Mouse (Mus musculus): Measurements from ENCODE around the gene Ppm1n. TPM values are rescaled to one million over a fixed set of nuclear protein-coding genes. Genes with fewer than 3 reads are reported as not detected.
A peak's percentile ranks its signal among the peaks of the same experiment; 100 is the strongest.

The Ppm1n gene
- polyA plus RNA-seq, 1 experiment from 2014 or later, result 0.14 TPM

GRCm38 (mm10) chr7:19302264-19303045, 22.6 kb upstream of the Ppm1n start:
- ChIA-PET CTCF (interaction anchor here (1.8 to 4.0 kb wide), 3 partner anchors 14 to 60 kb away, joined by 11 to 26 read pairs (median 24); no protein-coding TSS in a partner anchor), POLR2A (no interaction called here)
- no peaks in the 10 kb centered on the region for H3K27me3 ChIP-seq
- no peak for DNase-seq (ENCODE audit: low read depth, low spot score)
- in situ Hi-C loops (cut with MboI; ENCODE audit: low pct_unique_long_range_greater_than_20kb), result loop anchor here (5.0 kb wide), 1 partner anchor 40 kb away; the partner anchor contains the start of gene Ercc1
- no peak for ATAC-seq
- no peak for TF ChIP-seq CTCF (IDR thresholded peaks at IDR 0.05)

- no peaks in the 10 kb centered on the region for H3K27me3 ChIP-seq
- in situ Hi-C loops (cut with MboI; ENCODE audit: low pct_unique_long_range_greater_than_20kb), result loop anchor here (5.0 kb wide), 1 partner anchor 41 kb away; the partner anchor contains the start of gene Ercc1
- peak; percentile 19 for ATAC-seq
- ChIA-PET POLR2A (interaction anchor here (1.2 kb wide), 1 partner anchor 40 kb away, joined by 4 read pairs; no protein-coding TSS in a partner anchor), CTCF (interaction anchor here (0.7 to 4.0 kb wide), 13 partner anchors 7 to 63 kb away, joined by 3 to 57 read pairs (median 7); partner anchors contain the start of genes Ercc1 and Fosb)
- DNase-seq (ENCODE audit: low read depth, low spot score), result no peak
- TF ChIP-seq CTCF (IDR thresholded peaks at IDR 0.05), result no peak
Observed at GRCm38 (mm10) chr7:19301461-19302263, 21.8 kb upstream of the Ppm1n start.

DNA sequence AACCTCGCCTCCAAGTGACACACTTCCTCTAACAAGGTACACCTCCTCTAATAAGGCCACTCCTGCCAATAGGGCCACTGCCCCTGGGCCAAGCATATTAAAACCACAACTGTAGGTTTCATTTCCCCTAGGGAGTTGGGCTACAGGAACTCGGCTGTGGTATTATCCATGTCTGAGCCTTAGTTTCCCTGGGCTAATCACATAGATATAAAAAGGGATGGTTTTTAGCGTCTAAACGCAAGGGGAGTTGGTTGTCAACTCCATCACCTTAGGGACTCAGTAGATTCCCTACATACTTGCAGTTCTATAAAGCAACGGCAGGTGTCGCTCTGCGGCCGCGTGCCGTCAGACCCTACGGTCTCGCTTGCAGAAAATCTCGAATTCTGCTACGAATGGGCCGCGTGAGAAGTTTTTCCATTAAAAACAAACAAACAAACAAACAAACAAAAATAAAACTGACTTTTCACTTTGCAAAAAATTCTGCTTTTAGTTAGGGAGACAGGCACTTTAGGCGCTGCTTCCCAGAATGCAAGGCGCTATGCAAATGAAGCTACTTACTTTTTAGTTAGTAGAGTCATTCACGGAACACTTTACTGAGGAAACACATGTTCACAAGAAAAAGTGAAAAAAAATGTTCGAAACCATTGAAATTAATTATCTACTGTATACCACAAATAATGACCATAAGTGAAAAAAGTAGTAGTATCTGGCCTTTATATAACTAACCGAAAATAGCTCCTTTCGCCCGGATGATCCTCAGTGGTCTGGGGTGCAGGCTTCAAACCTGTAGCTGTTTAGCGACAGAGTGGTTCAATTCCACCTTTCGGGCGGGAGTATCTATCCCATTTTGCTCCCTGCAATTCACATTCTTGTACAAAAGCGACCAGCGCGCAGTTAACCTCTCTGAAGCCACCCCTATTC, 20.9 kb upstream of the Ppm1n start:
- in situ Hi-C loops (cut with MboI; ENCODE audit: low pct_unique_long_range_greater_than_20kb), result loop anchor here (5.0 kb wide), 1 partner anchor 42 kb away; the partner anchor contains the start of gene Ercc1
- peak; percentile 41 for ATAC-seq
- H3K27me3 ChIP-seq, result no peaks in the 10 kb centered on the region

GRCm38 (mm10) chr7:19299194-19299593, 19.3 kb upstream of the Ppm1n start:
- CTCF ChIA-PET, result interaction anchor here (0.9 to 3.2 kb wide), 3 partner anchors 18 to 44 kb away, joined by 3 to 57 read pairs (median 16); partner anchors contain the start of gene Ercc1
- in situ Hi-C loops (cut with MboI; ENCODE audit: low pct_unique_long_range_greater_than_20kb), result no loop called here

More for the DNA sequence above, 20.9 kb upstream of the Ppm1n start:
- CTCF ChIA-PET, result interaction anchor here (0.7 to 3.2 kb wide), 14 partner anchors 8 to 123 kb away, joined by 3 to 57 read pairs (median 4); partner anchors contain the start of genes Ercc1 and Fosb
- TF ChIP-seq CTCF (IDR thresholded peaks at IDR 0.05), result no peak
- DNase-seq (ENCODE audit: low read depth, low spot score), result peak; percentile 65
- POLR2A ChIA-PET, result interaction anchor here (1.0 to 1.2 kb wide), 2 partner anchors 41 to 44 kb away, joined by 4 read pairs; partner anchors contain the start of gene Ercc1

DNA sequence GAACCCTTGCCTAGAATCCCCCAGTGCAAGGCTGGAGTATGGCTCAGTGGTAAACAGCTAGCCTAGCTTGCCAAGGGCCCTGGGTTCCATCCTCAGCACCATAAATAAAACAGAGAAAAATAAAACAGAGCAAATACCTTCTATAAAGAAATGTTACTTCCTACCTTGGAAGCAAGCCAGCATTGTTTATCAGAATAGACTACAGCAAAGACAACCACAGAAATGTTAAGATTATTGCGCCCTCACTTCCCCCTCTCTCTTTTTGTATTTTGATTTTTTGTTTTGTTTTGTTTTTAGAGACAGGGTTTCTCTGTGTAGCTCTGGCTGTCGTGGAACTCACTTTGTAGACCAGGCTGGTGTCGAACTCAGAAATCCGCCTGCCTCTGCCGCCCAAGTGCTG, 17.9 kb upstream of the Ppm1n start:
- CTCF ChIA-PET, result interaction anchor here (1.0 to 1.4 kb wide), 3 partner anchors 45 to 66 kb away, joined by 3 to 5 read pairs (median 3); no protein-coding TSS in a partner anchor
- in situ Hi-C loops (cut with MboI; ENCODE audit: low pct_unique_long_range_greater_than_20kb), result no loop called here
- no peaks in the 10 kb centered on the region for H3K27me3 ChIP-seq
- DNase-seq (ENCODE audit: low read depth, low spot score) (no peak), ATAC-seq (no peak)
- no peak for TF ChIP-seq CTCF (IDR thresholded peaks at IDR 0.05)
- POLR2A ChIA-PET, result no interaction called here

More at GRCm38 (mm10) chr7:19299194-19299593, 19.3 kb upstream of the Ppm1n start:
- POLR2A ChIA-PET, result no interaction called here
- H3K27me3 ChIP-seq, result no peaks in the 10 kb centered on the region
- ATAC-seq (no peak), DNase-seq (ENCODE audit: low read depth, low spot score) (no peak)
- TF ChIP-seq CTCF (IDR thresholded peaks at IDR 0.05), result no peak

DNA sequence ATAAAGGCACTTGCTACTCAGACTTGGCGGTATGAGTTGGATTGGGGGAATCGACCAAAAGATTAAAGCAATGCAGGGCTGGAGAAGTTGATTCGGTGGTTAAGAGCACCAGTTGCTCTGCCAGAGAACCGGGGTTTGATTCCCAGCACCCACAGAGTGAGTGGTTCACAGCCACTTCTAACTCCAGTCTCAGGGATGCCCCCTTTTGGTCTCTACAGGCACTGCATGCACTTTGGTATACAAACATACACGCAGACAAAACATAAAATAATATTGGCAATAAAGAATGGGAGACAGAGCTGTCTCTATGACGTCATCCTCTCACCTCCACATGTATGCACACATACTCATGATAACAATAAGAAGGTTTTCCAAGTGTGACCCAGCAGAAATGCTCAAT, 17.2 kb upstream of the Ppm1n start:
- no peak for ATAC-seq
- in situ Hi-C loops (cut with MboI; ENCODE audit: low pct_unique_long_range_greater_than_20kb), result no loop called here

DNA sequence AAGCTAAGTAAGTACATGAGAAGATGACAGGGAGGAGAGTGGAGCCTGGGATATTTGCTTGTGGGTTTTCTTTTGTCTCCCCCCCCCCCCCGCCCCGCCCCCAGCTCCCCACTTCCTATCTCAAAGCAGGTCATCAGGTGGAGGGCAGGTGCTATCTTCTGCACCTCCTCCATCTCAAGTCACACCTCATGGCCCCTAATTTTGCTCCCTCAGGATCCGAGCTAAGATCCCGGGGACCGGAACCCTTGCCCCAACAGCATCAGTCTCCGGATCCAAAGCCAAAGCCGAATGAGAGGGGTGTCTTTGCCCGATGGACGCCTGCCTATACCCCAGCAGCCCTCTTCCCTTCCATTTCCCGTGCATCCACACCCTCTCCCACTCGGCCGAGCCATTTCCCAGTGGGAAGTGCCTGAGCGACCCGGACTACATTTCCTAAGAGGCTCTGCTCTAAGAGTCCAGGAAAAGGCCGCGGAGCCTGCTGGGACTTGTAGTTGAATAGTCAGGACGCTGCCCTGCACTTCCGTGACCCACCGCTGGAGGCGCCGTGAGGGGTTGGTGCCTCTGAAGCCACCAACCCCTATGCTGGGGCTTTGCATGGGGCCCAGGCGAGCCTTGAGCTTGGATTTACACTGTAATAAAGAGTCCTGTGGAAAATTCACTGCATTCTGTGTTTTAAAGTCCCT, 15.8 kb upstream of the Ppm1n start:
- ATAC-seq (peak; percentile 83), DNase-seq (ENCODE audit: low read depth, low spot score) (no peak)
- ChIA-PET POLR2A (interaction anchor here (0.7 to 1.0 kb wide), 2 partner anchors 13 to 120 kb away, joined by 3 read pairs; partner anchors contain the start of gene Eml2), CTCF (interaction anchor here (1.1 to 2.6 kb wide), 4 partner anchors 10 to 48 kb away, joined by 3 to 13 read pairs (median 7); partner anchors contain the start of gene Ercc1)
- peak; percentile 98 for TF ChIP-seq CTCF (IDR thresholded peaks at IDR 0.05)
- in situ Hi-C loops (cut with MboI; ENCODE audit: low pct_unique_long_range_greater_than_20kb), result no loop called here
- no peaks in the 10 kb centered on the region for H3K27me3 ChIP-seq

More for the DNA sequence above, 17.2 kb upstream of the Ppm1n start:
- no peaks in the 10 kb centered on the region for H3K27me3 ChIP-seq
- ChIA-PET CTCF (interaction anchor here (1.0 to 1.4 kb wide), 3 partner anchors 46 to 67 kb away, joined by 3 to 5 read pairs (median 3); no protein-coding TSS in a partner anchor), POLR2A (interaction anchor here (1.0 kb wide), 1 partner anchor 12 kb away, joined by 3 read pairs; no protein-coding TSS in a partner anchor)
- peak; percentile 24 for TF ChIP-seq CTCF (IDR thresholded peaks at IDR 0.05)
- no peak for DNase-seq (ENCODE audit: low read depth, low spot score)

DNA sequence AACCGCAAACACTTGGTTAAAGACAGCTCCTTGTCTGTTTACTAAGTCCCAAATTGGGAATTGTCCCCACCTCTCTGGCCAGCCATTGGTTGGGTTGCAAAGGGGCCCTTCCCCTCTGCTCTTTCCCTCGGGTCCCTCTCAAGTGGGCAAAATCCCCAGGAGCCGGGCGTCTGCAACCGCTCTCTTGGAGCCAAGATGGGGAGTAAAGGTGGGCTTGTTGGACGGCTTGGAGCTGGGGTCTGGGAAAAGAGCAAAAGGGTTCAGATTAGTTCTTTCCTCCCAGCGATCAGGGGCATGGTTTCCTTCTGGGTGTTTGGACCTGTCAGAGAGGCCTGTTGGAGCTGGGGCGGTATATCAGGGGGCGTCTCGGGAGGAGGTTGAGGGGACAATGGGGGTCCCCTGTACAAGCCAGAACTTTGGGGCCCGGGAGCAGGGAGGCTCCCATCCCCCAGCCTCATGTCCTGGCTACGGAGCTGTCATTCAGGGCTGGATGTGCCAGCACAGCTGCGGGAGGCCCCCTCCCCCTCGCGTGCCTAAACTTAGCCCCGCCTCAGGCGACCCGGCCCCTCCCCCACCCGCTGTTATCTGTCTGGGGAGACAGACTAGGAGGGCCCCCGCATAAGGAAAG, 11.2 kb upstream of the Ppm1n start:
- POLR2A ChIA-PET, result no interaction called here
- ATAC-seq, result no peak
- no peak for DNase-seq (ENCODE audit: low read depth, low spot score)
- CTCF ChIA-PET, result interaction anchor here (1.2 to 2.4 kb wide), 2 partner anchors 10 to 72 kb away, joined by 4 to 9 read pairs; no protein-coding TSS in a partner anchor
- in situ Hi-C loops (cut with MboI; ENCODE audit: low pct_unique_long_range_greater_than_20kb), result no loop called here
- no peak for TF ChIP-seq CTCF (IDR thresholded peaks at IDR 0.05)
- H3K27me3 ChIP-seq, result no peaks in the 10 kb centered on the region

Measured in Patski (cell line).